ENCODE assay signal across 28 mouse cellular contexts in genomic region chr2:139198281-139198680, GRCm38 (mm10).
A peak's percentile ranks its signal among the peaks of the same experiment; 100 is the strongest.
DNase-seq lines count a peak whose midpoint lies in the region; ATAC-seq lines count a peak whose summit lies in the region.
"Had no signal": no experiment of that assay in that cellular context is flagged by ENCODE, and none has a peak within 500 bp of the region (broad histone marks: within the 10 kb centered on the region; RNA-seq: fewer than 3 reads in every experiment).

No protein-coding gene starts in this region.

- ATAC-seq in frontal cortex, adult (ENCODE audit: low TSS enrichment) = peak; percentile 95
- no peak for ATAC-seq in hindbrain, embryonic 11.5 days (ENCODE audit: low FRiP score)
- ATAC-seq in liver, embryonic 11.5 days (replicated peaks; ENCODE audit: low FRiP score) = no peak
- ATAC-seq: activated CD4-positive, CD25-positive, alpha-beta regulatory T cell, adult 4 months; forebrain, embryonic 15.5 days; inflammation-experienced regulatory T-cells, adult 6 months; midbrain, embryonic 16.5 days had no signal

- DNase-seq in frontal cortex, postnatal 25 days (ENCODE audit: low spot score in 2 of 2) = no peak
- peak; percentile 93 for DNase-seq in brain, adult 2 months (ENCODE audit: low read depth, low spot score)
- DNase-seq in cerebellum, adult 9-10 months = peak; percentile 82
- DNase-seq in layer of hippocampus, adult 9-10 months (ENCODE audit: low spot score) = peak; percentile 40
- DNase-seq in hindbrain, embryonic 11.5 days (ENCODE audit: low spot score) = no peak
- DNase-seq in liver, embryonic 11.5 days (ENCODE audit: low spot score) = no peak
- DNase-seq: adrenal gland, postnatal 10 days; gastrocnemius, adult 2 months; heart, postnatal 10 days; kidney, adult 2 months; kidney, postnatal 14 days; liver, embryonic 13.5 days; lung, embryonic 14.5 days; lung, postnatal 4 days; thymus, postnatal 25 days had no signal

- H3K27me3 ChIP-seq in hindbrain, embryonic 11.5 days (ENCODE audit: control insufficient read depth, insufficient read depth, low read length) = no peaks in the 10 kb centered on the region
- no peaks in the 10 kb centered on the region for H3K27me3 ChIP-seq in liver, embryonic 11.5 days (replicated peaks; ENCODE audit: control insufficient read depth, insufficient read depth, low read length)
- H3K27me3 ChIP-seq: embryonic facial prominence, embryonic 13.5 days; forebrain, embryonic 15.5 days; hindbrain, embryonic 13.5 days; limb, embryonic 12.5 days; liver, embryonic 13.5 days; neural tube, embryonic 15.5 days had no signal

- no peak overlapping the region for H3K27ac ChIP-seq in hindbrain, embryonic 11.5 days (ENCODE audit: low read depth, low read length)
- no peak overlapping the region for H3K27ac ChIP-seq in liver, embryonic 11.5 days (ENCODE audit: low read depth, low read length)
- H3K27ac ChIP-seq: embryonic facial prominence, embryonic 13.5 days; forebrain, embryonic 15.5 days; gastrocnemius, adult 2 months; hindbrain, embryonic 13.5 days; left cerebral cortex, adult 2 months; limb, embryonic 12.5 days; liver, embryonic 13.5 days; neural tube, embryonic 15.5 days; stomach, postnatal 0 days had no signal

- no peak overlapping the region for H3K4me2 ChIP-seq in hindbrain, embryonic 11.5 days (replicated peaks; ENCODE audit: low read depth, low read length)
- no peak overlapping the region for H3K4me2 ChIP-seq in liver, embryonic 11.5 days
- H3K4me2 ChIP-seq: embryonic facial prominence, embryonic 13.5 days; forebrain, embryonic 15.5 days; heart, embryonic 11.5 days; hindbrain, embryonic 13.5 days; limb, embryonic 12.5 days; liver, embryonic 13.5 days; lung, embryonic 14.5 days; neural tube, embryonic 15.5 days had no signal

- H3K9ac ChIP-seq in hindbrain, embryonic 11.5 days (ENCODE audit: low read depth, low read length) = no peak overlapping the region
- no peak overlapping the region for H3K9ac ChIP-seq in liver, embryonic 11.5 days (ENCODE audit: low read depth, low read length)
- H3K9ac ChIP-seq: embryonic facial prominence, embryonic 13.5 days; forebrain, embryonic 15.5 days; hindbrain, embryonic 13.5 days; limb, embryonic 12.5 days; liver, embryonic 13.5 days; lung, embryonic 14.5 days; neural tube, embryonic 15.5 days had no signal

- no peak overlapping the region for H3K4me3 ChIP-seq in hindbrain, embryonic 11.5 days (ENCODE audit: low read depth, low read length)
- no peak overlapping the region for H3K4me3 ChIP-seq in liver, embryonic 11.5 days (ENCODE audit: low read depth, low read length)
- H3K4me3 ChIP-seq: embryonic facial prominence, embryonic 13.5 days; forebrain, embryonic 15.5 days; gastrocnemius, adult 2 months; hindbrain, embryonic 13.5 days; left cerebral cortex, adult 2 months; limb, embryonic 12.5 days; liver, embryonic 13.5 days; neural tube, embryonic 15.5 days had no signal

- WGBS in hindbrain, embryonic 11.5 days = 79% methylated on average over 2 of the region's 2 CpGs
- WGBS in liver, embryonic 11.5 days = 73% methylated on average over 2 of the region's 2 CpGs

- H3K36me3 ChIP-seq in hindbrain, embryonic 11.5 days (ENCODE audit: control insufficient read depth, insufficient read depth, low read length) = no peaks in the 10 kb centered on the region
- no peaks in the 10 kb centered on the region for H3K36me3 ChIP-seq in liver, embryonic 11.5 days (ENCODE audit: control insufficient read depth, insufficient read depth, low read length)
- H3K36me3 ChIP-seq: embryonic facial prominence, embryonic 13.5 days; forebrain, embryonic 15.5 days; G1E; hindbrain, embryonic 13.5 days; limb, embryonic 12.5 days; liver, embryonic 13.5 days; neural tube, embryonic 15.5 days had no signal

- no peaks in the 10 kb centered on the region for H3K9me3 ChIP-seq in hindbrain, embryonic 11.5 days (ENCODE audit: control insufficient read depth, low read length)
- no peaks in the 10 kb centered on the region for H3K9me3 ChIP-seq in liver, embryonic 11.5 days (ENCODE audit: control insufficient read depth, low read length)
- H3K9me3 ChIP-seq: embryonic facial prominence, embryonic 13.5 days; forebrain, embryonic 15.5 days; hindbrain, embryonic 13.5 days; limb, embryonic 12.5 days; liver, embryonic 13.5 days; neural tube, embryonic 15.5 days had no signal

- H3K4me1 ChIP-seq in hindbrain, embryonic 11.5 days (replicated peaks; ENCODE audit: control insufficient read depth, insufficient read depth, low read length) = no peaks in the 10 kb centered on the region
- no peaks in the 10 kb centered on the region for H3K4me1 ChIP-seq in liver, embryonic 11.5 days (replicated peaks; ENCODE audit: control insufficient read depth, insufficient read depth, low read length)
- H3K4me1 ChIP-seq: embryonic facial prominence, embryonic 13.5 days; forebrain, embryonic 15.5 days; hindbrain, embryonic 13.5 days; limb, embryonic 12.5 days; liver, embryonic 13.5 days; neural tube, embryonic 15.5 days had no signal

Comparison
In these comparisons a context has a peak if more than half of its experiments do, and no peak if none do; other contexts are left out.
1. DNase-seq: peak in brain, adult 2 months (single experiment), cerebellum, adult 9-10 months (single experiment) and layer of hippocampus, adult 9-10 months (single experiment); none in frontal cortex, postnatal 25 days (0 of 2), hindbrain, embryonic 11.5 days (single experiment) and liver, embryonic 11.5 days (single experiment).